Mouse (Mus musculus) lung, postnatal 0 days (tissue): ENCODE data around the gene Srebf2.

Source experiments
- CTCF ChIP-seq: IDR thresholded peaks from 2 replicates; pipeline ENCODE4 v1.5.1; 2016; ENCODE audit warnings: antibody characterized with exemption, mild to moderate bottlenecking
- EP300 ChIP-seq: IDR thresholded peaks from 2 replicates; pipeline ENCODE4 v1.6.1; 2016; ENCODE audit warnings: antibody characterized with exemption, mild to moderate bottlenecking, control low read depth

- TF ChIP-seq EP300 (no peak), CTCF (no peak)
Measured at GRCm38 (mm10) chr15:82187924-82188323, 40.9 kb downstream of the Srebf2 start.
